Mouse (Mus musculus) neural tube, embryonic 12.5 days (tissue): ENCODE measurements around the gene Lnx1. TPM values are rescaled to one million over a fixed set of nuclear protein-coding genes. Genes with fewer than 3 reads are reported as not detected.

Experiments used
- ATAC-seq: fragments of 200-750 bp; cut with Nextera tagmentation; 2 replicates; pipeline ENCODE4 v1.8.0; 2017; ENCODE audit warnings: low read depth, mild to moderate bottlenecking, moderate TSS enrichment, moderate library complexity; ENCODE audit not compliant: low FRiP score
- H3K27ac ChIP-seq: fragments of 300-500 bp; sonication (generic); 2 replicates; pipeline ENCODE4 v1.5.1; 2016
- H3K27me3 ChIP-seq: fragments of 300-500 bp; sonication (generic); replicated peaks from 2 replicates; pipeline ENCODE4 v1.6.1; 2016; ENCODE audit warnings: mild to moderate bottlenecking
- H3K36me3 ChIP-seq: fragments of 300-500 bp; sonication (generic); 2 replicates; pipeline ENCODE4 v1.6.1; 2016; ENCODE audit warnings: mild to moderate bottlenecking
- H3K4me1 ChIP-seq: fragments of 300-500 bp; sonication (generic); 2 replicates; pipeline ENCODE4 v1.6.1; 2016
- H3K4me2 ChIP-seq: fragments of 300-500 bp; sonication (generic); replicated peaks from 2 replicates; pipeline ENCODE4 v1.6.1; 2016; ENCODE audit warnings: mild to moderate bottlenecking
- H3K4me3 ChIP-seq: fragments of 300-500 bp; sonication (generic); 2 replicates; pipeline ENCODE4 v1.5.1; 2016
- H3K9ac ChIP-seq: fragments of 300-500 bp; sonication (generic); 2 replicates; pipeline ENCODE4 v1.6.1; 2016; ENCODE audit warnings: mild to moderate bottlenecking
- H3K9me3 ChIP-seq: fragments of 300-500 bp; sonication (generic); 2 replicates; pipeline ENCODE4 v1.6.1; 2016; ENCODE audit warnings: mild to moderate bottlenecking
- WGBS: fragments of 180-500 bp; shearing (Covaris S2); methylation state at CpG from one replicate; pipeline ENCODE4 v1.1.7; 2016; 5-methylcytosine and 5-hydroxymethylcytosine counted together
- polyA plus RNA-seq: library from polyadenylated mRNA; unstranded; fragments of >200 nt; fragmentation: Nextera tagmentation; extraction: Ambion mirVana; gene quantifications from 2 replicates; pipeline ENCODE4 v1.2.1, GENCODE M21; 2016

Lnx1 gene
- polyA plus RNA-seq, 1 experiment from 2014 or later, result 0.61 TPM

DNA sequence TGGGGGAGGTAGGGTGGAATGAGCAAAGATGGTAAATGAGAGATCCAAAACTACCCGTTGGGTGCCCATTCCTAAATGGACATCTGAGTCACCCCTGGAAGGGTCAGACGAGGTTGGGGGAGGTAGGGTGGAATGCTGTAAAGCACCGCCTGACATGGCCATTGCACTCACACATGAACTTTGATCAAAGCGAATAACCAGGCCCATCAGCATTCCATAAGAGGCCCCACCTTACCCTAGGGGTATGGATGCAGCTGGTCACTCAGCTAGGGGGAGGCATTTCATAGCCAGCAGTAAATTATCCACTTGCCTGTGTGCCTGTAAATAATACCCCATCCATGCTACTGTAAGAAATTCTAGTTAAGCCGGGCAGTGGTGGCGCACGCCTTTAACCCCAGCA, 113.6 kb downstream of the Lnx1 start:
- ATAC-seq, result no peak

DNA sequence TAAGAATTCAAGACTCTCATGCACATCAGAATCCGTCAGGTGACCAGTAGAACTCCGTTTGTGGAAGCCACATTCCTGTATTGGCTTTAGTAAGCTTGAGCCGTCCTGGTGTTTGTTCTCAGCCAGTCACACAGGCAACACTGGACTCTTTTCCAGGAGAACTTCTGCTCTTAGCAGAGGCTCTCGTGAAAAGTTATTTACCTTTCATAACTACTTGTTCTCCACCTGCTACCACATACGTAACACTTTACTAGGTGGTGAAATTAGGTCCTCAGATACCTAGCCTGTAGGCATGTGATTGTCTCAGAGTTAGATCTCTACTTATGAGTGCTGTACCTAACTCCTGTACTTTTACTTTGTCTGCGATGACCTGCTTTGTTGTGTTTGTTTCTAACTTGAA, 130.9 kb downstream of the Lnx1 start:
- ATAC-seq, result no peak
- Histone ChIP-seq H3K9me3 (no peaks in the 10 kb centered on the region), H3K27me3 (no peaks in the 10 kb centered on the region), H3K27ac (no peak overlapping the region), H3K36me3 (peaks cover 18% of the 10 kb centered on the region), H3K9ac (no peak overlapping the region), H3K4me3 (no peak overlapping the region), H3K4me2 (no peak overlapping the region), H3K4me1 (no peaks in the 10 kb centered on the region)
- 92% methylated on average over 6 of the region's 6 CpGs for WGBS

More for the DNA sequence above, 113.6 kb downstream of the Lnx1 start:
- no peaks in the 10 kb centered on the region for H3K27me3 ChIP-seq
- no peak overlapping the region for H3K4me3 ChIP-seq
- 86% methylated on average over 7 of the region's 7 CpGs for WGBS
- no peak overlapping the region for H3K9ac ChIP-seq
- no peaks in the 10 kb centered on the region for H3K4me1 ChIP-seq
- H3K27ac ChIP-seq, result no peak overlapping the region
- H3K36me3 ChIP-seq, result peaks cover 63% of the 10 kb centered on the region
- no peaks in the 10 kb centered on the region for H3K9me3 ChIP-seq
- no peak overlapping the region for H3K4me2 ChIP-seq

DNA sequence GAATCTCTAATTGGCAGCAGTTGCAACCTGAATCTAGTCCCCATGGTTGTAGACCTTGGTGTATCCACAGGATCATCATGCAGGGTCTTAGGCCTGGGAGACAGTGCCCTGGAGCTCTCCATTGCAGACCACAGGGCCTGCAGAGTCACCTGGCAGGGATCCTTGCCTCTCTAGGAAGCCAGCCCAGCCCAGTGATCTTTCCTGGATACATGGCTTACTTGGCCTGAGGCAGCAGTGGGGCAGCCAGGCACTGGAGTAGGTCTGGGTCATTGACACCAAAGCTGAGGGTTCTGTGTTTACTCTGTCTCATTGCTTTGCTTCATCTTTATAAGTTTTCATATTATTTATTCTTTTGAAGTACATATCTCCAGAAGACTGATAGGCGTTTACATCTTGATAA, 141.6 kb downstream of the Lnx1 start:
- 93% methylated on average over 1 of the region's 1 CpGs for WGBS
- H3K4me3 ChIP-seq, result no peak overlapping the region
- no peak overlapping the region for H3K27ac ChIP-seq
- H3K36me3 ChIP-seq, result peaks cover 58% of the 10 kb centered on the region
- no peaks in the 10 kb centered on the region for H3K27me3 ChIP-seq
- H3K4me1 ChIP-seq, result no peaks in the 10 kb centered on the region
- no peak overlapping the region for H3K4me2 ChIP-seq
- no peak for ATAC-seq
- no peaks in the 10 kb centered on the region for H3K9me3 ChIP-seq
- no peak overlapping the region for H3K9ac ChIP-seq

DNA sequence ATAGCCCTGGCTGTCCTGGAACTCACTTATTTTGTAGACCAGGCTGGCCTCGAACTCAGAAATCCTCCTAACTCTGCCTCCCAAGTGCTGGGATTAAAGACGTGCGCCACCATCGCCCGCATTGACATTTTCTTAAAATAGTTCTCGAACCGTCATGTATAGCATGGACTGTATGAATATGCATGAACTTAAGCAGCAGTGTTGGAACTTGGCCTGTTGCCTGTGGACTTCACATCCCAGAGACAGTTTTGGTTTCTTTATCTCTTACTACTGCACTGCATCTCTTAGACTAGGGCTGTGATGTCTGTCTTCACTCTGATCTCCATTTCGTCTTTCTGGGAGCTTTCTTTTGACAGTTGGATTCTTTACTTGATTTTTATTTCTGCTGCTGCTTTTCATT, 153.1 kb downstream of the Lnx1 start:
- ATAC-seq, result no peak
- H3K36me3 ChIP-seq, result peaks cover 31% of the 10 kb centered on the region
- no peaks in the 10 kb centered on the region for H3K9me3 ChIP-seq

DNA sequence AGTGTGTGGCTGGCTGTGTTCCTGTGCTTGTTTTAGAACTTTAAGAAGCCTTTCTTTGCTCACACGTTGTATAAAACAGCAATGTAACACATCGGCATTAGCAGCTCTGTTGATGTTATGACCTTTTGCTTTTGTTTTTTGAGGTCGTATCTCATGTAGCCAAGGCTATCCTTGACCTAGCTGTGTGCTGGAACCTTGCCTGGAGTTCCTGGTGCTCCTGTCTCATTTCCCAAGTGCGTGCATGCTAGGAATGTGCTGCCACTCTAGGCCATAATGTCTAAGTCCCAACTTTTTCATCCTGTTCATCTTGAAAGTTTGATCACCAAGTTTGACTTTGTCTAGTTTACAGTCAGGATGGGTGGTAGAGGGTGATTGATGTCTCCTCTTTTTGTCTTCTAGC, 157.1 kb downstream of the Lnx1 start:
- no peaks in the 10 kb centered on the region for H3K4me1 ChIP-seq
- no peaks in the 10 kb centered on the region for H3K27me3 ChIP-seq
- H3K27ac ChIP-seq, result no peak overlapping the region
- WGBS, result 89% methylated on average over 4 of the region's 4 CpGs
- H3K36me3 ChIP-seq, result peaks cover 31% of the 10 kb centered on the region
- H3K9ac ChIP-seq, result no peak overlapping the region
- H3K4me2 ChIP-seq, result no peak overlapping the region
- no peak overlapping the region for H3K4me3 ChIP-seq
- no peak for ATAC-seq
- no peaks in the 10 kb centered on the region for H3K9me3 ChIP-seq

More for the DNA sequence above, 153.1 kb downstream of the Lnx1 start:
- H3K27me3 ChIP-seq, result no peaks in the 10 kb centered on the region
- H3K4me2 ChIP-seq, result no peak overlapping the region
- 89% methylated on average over 8 of the region's 8 CpGs for WGBS
- no peak overlapping the region for H3K4me3 ChIP-seq
- no peak overlapping the region for H3K27ac ChIP-seq
- H3K9ac ChIP-seq, result no peak overlapping the region
- no peaks in the 10 kb centered on the region for H3K4me1 ChIP-seq

Other genes with a start within 250 kb of the Lnx1 start
- 20.2 and 21.6 TPM in 2 replicates for gene Scfd2, start 171.2 kb downstream of the Lnx1 start, polyA plus RNA-seq
- 95.6 and 104 TPM in 2 replicates for gene Fip1l1, start 167.5 kb downstream of the Lnx1 start, polyA plus RNA-seq